Mouse (Mus musculus): ENCODE results near the gene Gm6583. TPM values are rescaled to one million over a fixed set of nuclear protein-coding genes. Genes with fewer than 3 reads are reported as not detected.

Gene Gm6583
- total RNA-seq, 2 experiments from 2014 or later, result not detected

GRCm38 (mm10) chr5:112370236-112370813 lies 14.5 kb upstream of the Gm6583 start:
- intact Hi-C loops (cut with DNase I), result no loop called here
- no peak for DNase-seq (ENCODE audit: low spot score in 2 of 2)

- DNase-seq (ENCODE audit: low spot score in 2 of 2), result no peak
- intact Hi-C loops (cut with DNase I), result no loop called here
These were observed 13.5 kb upstream of the Gm6583 start for GRCm38 (mm10) chr5:112369326-112369725.

- intact Hi-C loops (cut with DNase I), result no loop called here
- no peak for DNase-seq (ENCODE audit: low spot score in 2 of 2)
These were observed 12.8 kb upstream of the Gm6583 start for GRCm38 (mm10) chr5:112368666-112369065.

GRCm38 (mm10) chr5:112367929-112368328 lies 12.1 kb upstream of the Gm6583 start:
- DNase-seq (ENCODE audit: low spot score in 2 of 2), result no peak
- intact Hi-C loops (cut with DNase I), result no loop called here

GRCm38 (mm10) chr5:112367338-112367737 lies 11.5 kb upstream of the Gm6583 start:
- intact Hi-C loops (cut with DNase I), result no loop called here
- DNase-seq (ENCODE audit: low spot score in 2 of 2), result no peak

GRCm38 (mm10) chr5:112366879-112367278 lies 11.0 kb upstream of the Gm6583 start:
- no peak for DNase-seq (ENCODE audit: low spot score in 2 of 2)
- intact Hi-C loops (cut with DNase I), result no loop called here

GRCm38 (mm10) chr5:112364184-112364797 lies 8.5 kb upstream of the Gm6583 start:
- no peak for DNase-seq (ENCODE audit: low spot score in 2 of 2)
- intact Hi-C loops (cut with DNase I), result no loop called here

- no peak for DNase-seq (ENCODE audit: low spot score in 2 of 2)
- intact Hi-C loops (cut with DNase I), result no loop called here
These were observed 4.2 kb upstream of the Gm6583 start for GRCm38 (mm10) chr5:112360077-112360476.

GRCm38 (mm10) chr5:112359520-112359919 lies 3.7 kb upstream of the Gm6583 start:
- no peak for DNase-seq (ENCODE audit: low spot score in 2 of 2)
- intact Hi-C loops (cut with DNase I), result no loop called here

GRCm38 (mm10) chr5:112356322-112356721 lies 489 bp upstream of the Gm6583 start:
- DNase-seq (ENCODE audit: low spot score in 2 of 2), result no peak
- intact Hi-C loops (cut with DNase I), result no loop called here

- intact Hi-C loops (cut with DNase I), result no loop called here
- no peak for DNase-seq (ENCODE audit: low spot score in 2 of 2)
These were observed 340 bp downstream of the Gm6583 start for GRCm38 (mm10) chr5:112355493-112355892.

- DNase-seq (ENCODE audit: low spot score in 2 of 2), result no peak
- intact Hi-C loops (cut with DNase I), result loop anchor here (5.0 kb wide), 1 partner anchor 43 kb away; the partner anchor contains the start of gene Asphd2
These were observed 6.7 kb downstream of the Gm6583 start for GRCm38 (mm10) chr5:112349169-112349568.

GRCm38 (mm10) chr5:112346211-112346965 lies 9.4 kb downstream of the Gm6583 start:
- intact Hi-C loops (cut with DNase I), result loop anchor here (5.0 kb wide), 1 partner anchor 46 kb away; the partner anchor contains the start of gene Asphd2
- no peak for DNase-seq (ENCODE audit: low spot score in 2 of 2)

GRCm38 (mm10) chr5:112344092-112344960 lies 11.5 kb downstream of the Gm6583 start:
- DNase-seq (ENCODE audit: low spot score in 2 of 2), result peak; percentile 59 to 75

GRCm38 (mm10) chr5:112343205-112343595 lies 12.6 kb downstream of the Gm6583 start:
- no peak for DNase-seq (ENCODE audit: low spot score in 2 of 2)
- intact Hi-C loops (cut with DNase I), result loop anchor here (5.0 kb wide), 1 partner anchor 84 kb away; no protein-coding TSS in a partner anchor

More at GRCm38 (mm10) chr5:112344092-112344960, 11.5 kb downstream of the Gm6583 start:
- intact Hi-C loops (cut with DNase I), result loop anchor here (5.0 kb wide), 1 partner anchor 83 kb away; no protein-coding TSS in a partner anchor

- DNase-seq (ENCODE audit: low spot score in 2 of 2), result peak; percentile 81 to 93
- intact Hi-C loops (cut with DNase I), result loop anchor here (1.0 to 5.0 kb wide), 2 partner anchors 16 to 85 kb away; partner anchors contain the start of gene Tfip11
These were observed 13.2 kb downstream of the Gm6583 start, which contains the start of the genes Srrd and Hps4 for GRCm38 (mm10) chr5:112342463-112343204. Gene Srrd (minus strand): TSS chr5:112343040. Gene Hps4 (plus strand): TSS chr5:112343083.

- intact Hi-C loops (cut with DNase I), result no loop called here
- DNase-seq (ENCODE audit: low spot score in 2 of 2), result no peak
These were observed 16.6 kb downstream of the Gm6583 start for GRCm38 (mm10) chr5:112339215-112339614.

- intact Hi-C loops (cut with DNase I), result no loop called here
These were observed 18.8 kb downstream of the Gm6583 start for GRCm38 (mm10) chr5:112337004-112337403.

More at GRCm38 (mm10) chr5:112337004-112337403, 18.8 kb downstream of the Gm6583 start:
- no peak for DNase-seq (ENCODE audit: low spot score in 2 of 2)

Data from left cerebral cortex, postnatal 14 days (tissue).